Mouse (Mus musculus) small intestine, adult 2 months (tissue): ENCODE measurements at regions not wholly inside any gene's neighbourhood (a gene's known extent, or its start where the extent isn't known, plus 50 kb on each side); places are given as distances from the start of the nearest gene placed in this dataset.

Source experiments
- CTCF ChIP-seq: fragments of 200-500 bp; IDR thresholded peaks from 2 replicates; pipeline ENCODE4 v1.5.1; 2012; ENCODE audit warnings: low read depth, mild to moderate bottlenecking, control low read depth, inconsistent platforms, low read length, moderate library complexity, mixed read lengths; ENCODE audit not compliant: insufficient replicate concordance, insufficient read length; ENCODE audit errors: extremely low read depth
- POLR2A ChIP-seq: fragments of 200-500 bp; IDR thresholded peaks from 2 replicates; pipeline ENCODE4 v1.6.1; 2012; ENCODE audit warnings: low read depth, mild to moderate bottlenecking, control low read depth, inconsistent platforms, low read length, moderate library complexity

DNA sequence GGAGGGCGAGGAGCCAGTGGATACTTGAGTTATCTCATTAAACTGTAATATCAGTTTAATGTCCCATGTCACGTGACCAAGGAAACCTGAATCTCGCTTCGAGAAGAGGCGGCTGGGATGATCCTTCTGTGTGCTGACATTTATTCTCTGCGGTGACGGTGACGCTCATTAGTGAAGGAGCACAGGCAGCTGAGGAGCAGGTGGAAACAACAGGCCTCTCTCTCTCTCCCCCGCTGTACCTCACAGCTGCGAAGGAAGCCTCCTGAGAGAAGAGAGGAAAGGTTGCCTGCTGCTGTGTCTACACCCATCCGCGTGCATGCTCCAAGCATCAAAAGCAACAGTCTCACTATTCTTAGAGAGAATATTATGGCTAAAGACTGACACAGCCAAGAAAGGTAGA lies 731.8 kb downstream of the Defb40 start:
- no peak for TF ChIP-seq POLR2A
- no peak for TF ChIP-seq CTCF
